Mouse (Mus musculus) gastrocnemius, postnatal 14 days (tissue): Measurements from ENCODE around the gene Foxn3. TPM values are rescaled to one million over a fixed set of nuclear protein-coding genes. Genes with fewer than 3 reads are reported as not detected.
A peak's percentile ranks its signal among the peaks of the same experiment; 100 is the strongest.
"Not testable (repeated sequence)": the region's sequence is repeated elsewhere in the genome, so short reads cannot be mapped to it uniquely, and the experiment has no call there.

ENCODE experiments used
- DNase-seq: peaks from one replicate; pipeline ENCODE4 v3.0.0; 2021; ENCODE audit warnings: mixed read lengths
- intact Hi-C: fragments of 180-260 bp; cut with DNase I; formaldehyde crosslinking; loops from one replicate; pipeline ENCODE4 v1.15.1; 2025; ENCODE audit warnings: low total_unique reads
- total RNA-seq, 2 experiments: library from RNA; stranded (reverse); gene quantifications; 2 replicates each; pipeline ENCODE4 v1.2.3; 2021

Gene Foxn3
- total RNA-seq, 2 experiments from 2014 or later: 194 TPM

DNA sequence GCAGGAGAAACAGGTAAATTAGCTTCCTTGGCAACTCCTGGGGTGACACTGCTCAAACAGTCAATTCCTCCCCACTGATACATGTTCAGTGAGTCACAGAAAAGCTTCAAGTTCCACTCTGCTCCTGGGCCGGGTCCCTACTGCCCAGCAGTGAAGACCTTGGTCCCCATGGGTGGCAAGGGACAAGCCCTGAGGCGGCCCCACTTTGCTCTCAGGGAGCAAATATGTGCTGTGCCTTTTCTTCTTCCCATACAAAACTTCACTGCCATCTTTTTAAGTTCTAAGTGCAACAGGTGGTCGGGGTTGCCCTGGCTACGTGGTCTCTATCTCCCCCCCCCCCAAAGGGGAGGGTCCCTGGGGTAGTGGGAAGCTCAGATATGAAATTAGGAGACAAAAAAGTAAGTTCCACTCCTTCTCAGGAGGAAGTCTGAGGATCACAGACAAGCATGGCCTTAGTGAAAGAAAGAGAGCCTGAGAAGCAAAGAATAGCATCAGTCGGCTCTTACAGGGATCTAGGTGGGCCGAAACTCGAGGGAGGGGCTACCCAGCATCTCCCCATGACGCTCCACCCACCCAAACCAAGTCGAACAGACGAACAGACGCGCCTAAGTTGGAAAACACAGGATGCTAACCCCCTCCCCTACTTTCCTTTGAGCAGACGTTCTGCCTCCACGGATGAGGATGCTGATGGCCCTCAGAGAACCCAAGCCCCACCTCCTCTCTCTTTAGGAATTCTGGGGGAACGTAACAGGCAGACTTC is 342.1 kb downstream of the Foxn3 start:
- no peak for DNase-seq
- intact Hi-C loops: no loop called here

DNA sequence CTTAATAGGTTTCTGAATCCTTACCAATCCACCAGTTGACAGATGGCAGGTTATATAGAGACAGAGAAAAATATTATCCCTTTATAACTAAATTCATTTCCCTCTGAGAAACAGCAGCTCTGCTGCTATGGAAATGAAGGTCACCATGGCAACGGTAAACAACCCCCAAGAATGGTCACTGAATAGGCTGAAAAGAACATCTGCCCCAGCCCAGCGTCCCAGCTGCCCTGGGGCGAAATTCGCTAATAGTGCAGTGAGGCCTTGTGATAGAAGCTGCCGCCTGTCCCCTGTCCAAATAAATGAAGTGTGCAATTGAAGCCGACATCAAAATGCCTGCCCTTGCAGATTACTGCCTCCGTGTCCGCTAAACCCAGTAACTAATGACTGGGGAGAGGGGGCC is 343.0 kb downstream of the Foxn3 start:
- intact Hi-C loops: no loop called here
- peak; percentile 33 for DNase-seq

- DNase-seq: no peak
- intact Hi-C loops: no loop called here
Measured at GRCm38 (mm10) chr12:99219812-99220211, 343.6 kb downstream of the Foxn3 start.

- intact Hi-C loops: no loop called here
- DNase-seq: no peak
Measured at GRCm38 (mm10) chr12:99217145-99217698, 346.2 kb downstream of the Foxn3 start.

- intact Hi-C loops: no loop called here
- no peak for DNase-seq
Measured at GRCm38 (mm10) chr12:99216341-99216761, 347.0 kb downstream of the Foxn3 start.

GRCm38 (mm10) chr12:99215521-99216255 is 347.7 kb downstream of the Foxn3 start:
- peak; percentile 53 for DNase-seq
- intact Hi-C loops: no loop called here

- intact Hi-C loops: no loop called here
- no peak for DNase-seq
Measured at GRCm38 (mm10) chr12:99214098-99214497, 349.3 kb downstream of the Foxn3 start.

DNA sequence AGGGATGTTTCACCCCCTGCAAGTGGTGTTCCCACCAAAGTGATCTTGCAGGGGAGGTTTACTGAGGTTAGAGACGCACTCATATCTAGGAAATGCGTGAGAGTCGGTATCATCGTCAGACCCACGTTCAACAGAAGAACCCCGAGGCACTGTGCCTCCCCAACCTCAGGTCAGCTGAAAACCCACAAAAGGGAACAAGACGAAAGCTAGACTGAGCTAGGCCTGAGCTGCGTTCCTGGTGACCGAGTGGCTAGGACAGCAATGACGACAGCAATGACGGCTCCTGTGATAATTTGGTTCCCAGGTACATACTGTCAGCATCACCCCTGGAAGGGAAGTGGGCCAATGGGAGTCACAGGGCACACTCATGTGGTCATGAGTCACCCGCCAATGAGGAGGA is 350.2 kb downstream of the Foxn3 start:
- intact Hi-C loops: no loop called here

DNA sequence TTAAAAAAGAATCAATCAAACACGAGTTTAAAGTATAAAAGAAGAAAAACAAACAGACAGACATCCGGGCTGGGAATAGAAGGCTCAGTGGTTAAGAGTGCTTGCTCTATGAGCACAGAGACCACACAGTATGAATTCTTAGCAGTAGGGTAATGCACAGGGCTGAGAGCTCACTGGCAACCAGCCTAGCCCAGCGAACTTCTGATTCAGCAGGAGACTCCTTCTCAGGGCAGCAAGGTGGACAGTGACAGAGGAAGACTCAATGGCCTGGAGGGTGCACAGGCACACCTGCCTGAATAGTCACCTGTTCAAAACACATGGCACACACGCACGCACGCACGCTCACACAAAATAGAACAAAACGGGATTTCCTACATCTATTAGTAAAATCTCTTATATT is 353.6 kb downstream of the Foxn3 start:
- intact Hi-C loops: no loop called here
- DNase-seq: no peak

More for the DNA sequence above, 350.2 kb downstream of the Foxn3 start:
- no peak for DNase-seq

DNA sequence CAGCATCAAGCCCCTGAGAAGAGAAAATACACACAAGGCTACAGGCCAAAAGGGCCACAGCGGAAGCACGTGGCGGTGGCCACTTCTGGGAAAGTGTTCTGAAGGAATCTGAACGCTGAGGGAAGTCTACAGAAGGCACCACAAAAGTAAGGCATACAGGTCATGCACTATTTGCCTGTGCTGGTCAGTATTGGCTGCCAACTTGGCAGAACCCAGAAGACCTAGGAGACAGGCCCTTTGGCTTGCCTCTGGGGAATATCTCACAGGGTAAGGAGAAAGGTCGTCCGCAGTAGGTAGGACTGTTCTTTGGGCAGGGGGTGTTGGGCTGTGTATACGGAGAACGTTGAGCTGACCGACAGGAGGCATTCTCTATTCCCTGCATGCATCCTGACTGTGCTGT is 355.1 kb downstream of the Foxn3 start:
- no peak for DNase-seq
- intact Hi-C loops: no loop called here

- DNase-seq: no peak
- intact Hi-C loops: no loop called here
Measured at GRCm38 (mm10) chr12:99207014-99207612, 356.3 kb downstream of the Foxn3 start.

DNA sequence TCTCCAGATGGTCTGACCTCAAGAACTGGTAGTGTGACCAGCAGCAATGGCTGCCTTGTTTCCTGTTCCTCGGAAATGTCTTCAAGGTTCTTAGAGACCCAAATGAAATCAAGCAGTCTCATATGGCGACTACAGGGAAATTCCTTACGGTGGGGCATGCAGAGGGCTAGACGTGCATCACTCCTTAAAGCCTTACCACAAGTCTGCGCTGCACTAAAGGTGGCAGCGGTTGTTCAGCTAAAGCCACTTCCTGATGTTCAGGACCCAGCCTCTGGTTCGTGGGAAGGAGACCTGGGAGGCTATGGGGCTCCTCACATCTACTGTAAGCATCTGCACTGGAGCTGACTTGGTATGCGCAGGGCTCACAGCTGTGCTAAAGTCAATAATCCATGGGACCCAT is 357.6 kb downstream of the Foxn3 start:
- DNase-seq: no peak
- intact Hi-C loops: no loop called here

DNA sequence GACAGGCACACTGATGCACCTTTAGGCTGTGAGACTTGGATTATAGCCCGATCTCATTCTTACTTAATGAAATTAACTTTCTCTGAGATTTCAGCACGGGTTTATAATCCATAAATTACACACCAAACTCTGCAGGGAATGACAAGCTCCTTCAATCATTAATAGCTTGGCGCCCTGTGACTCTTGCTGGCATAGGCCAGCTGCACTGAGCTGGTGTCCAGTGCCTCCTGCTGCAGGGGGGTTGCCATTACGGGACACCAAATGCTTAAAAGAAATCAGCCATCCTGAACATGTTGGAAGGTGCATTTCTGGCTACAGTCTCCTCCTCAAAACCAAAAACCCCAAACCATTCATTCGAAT is 364.3 kb downstream of the Foxn3 start:
- intact Hi-C loops: no loop called here
- DNase-seq: no peak

DNA sequence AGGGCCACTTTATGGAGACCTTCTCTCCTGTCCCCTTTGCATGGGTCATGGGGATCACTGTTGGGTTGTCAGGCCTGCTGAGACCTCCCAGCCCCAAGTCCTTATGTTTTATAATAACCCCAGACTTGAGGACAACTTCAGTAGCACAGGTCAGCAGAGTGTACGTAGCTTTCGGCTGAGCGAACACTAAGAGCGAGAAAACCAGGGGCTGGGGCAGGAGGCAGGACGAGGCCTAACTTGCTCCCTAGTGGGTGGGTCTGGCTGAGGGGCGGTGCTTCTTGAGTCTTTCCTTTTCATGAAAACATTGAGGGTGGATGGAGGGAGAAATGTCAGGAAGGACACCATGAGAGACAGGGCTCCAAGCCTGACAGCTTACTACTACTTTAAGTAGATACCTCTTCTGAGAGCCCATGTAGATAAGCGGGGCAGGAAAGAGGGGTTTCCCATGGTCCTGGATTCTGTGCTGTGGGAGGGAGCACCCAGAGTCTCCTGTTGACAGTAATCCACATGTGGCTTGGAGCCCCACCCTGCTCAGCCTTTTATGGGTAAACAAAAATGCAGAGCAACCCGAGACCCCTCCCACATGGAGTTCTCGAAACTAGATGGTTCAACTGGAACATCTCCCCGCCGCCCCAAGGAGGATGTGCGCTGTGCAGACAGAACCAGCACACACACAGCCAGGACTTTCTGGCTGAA is 364.8 kb downstream of the Foxn3 start:
- no peak for DNase-seq
- intact Hi-C loops: no loop called here

GRCm38 (mm10) chr12:99197031-99197430 is 366.4 kb downstream of the Foxn3 start:
- intact Hi-C loops: no loop called here

GRCm38 (mm10) chr12:99195655-99196054 is 367.7 kb downstream of the Foxn3 start:
- intact Hi-C loops: no loop called here
- DNase-seq: no peak

More at GRCm38 (mm10) chr12:99197031-99197430, 366.4 kb downstream of the Foxn3 start:
- DNase-seq: no peak

DNA sequence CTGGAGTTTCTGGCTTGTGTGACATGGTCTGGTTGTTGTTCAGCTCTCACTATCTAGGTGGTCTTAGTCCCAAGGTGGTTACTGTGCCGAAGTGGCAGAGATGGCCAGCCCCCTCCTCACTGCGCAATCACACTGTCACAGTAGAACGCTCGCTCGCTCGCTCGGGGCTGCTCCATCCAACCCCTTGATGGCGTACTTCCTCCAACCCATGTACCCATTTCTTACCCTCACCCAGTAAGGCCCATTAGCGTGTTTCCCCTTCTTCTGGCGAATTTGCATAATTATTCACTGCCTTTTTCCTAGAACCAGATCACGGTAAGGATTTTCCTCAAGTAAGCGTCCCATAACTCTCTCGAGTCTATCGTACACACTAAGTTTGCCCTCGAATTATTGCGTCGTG is 369.3 kb downstream of the Foxn3 start:
- DNase-seq, intact Hi-C loops: not testable (repeated sequence)

DNA sequence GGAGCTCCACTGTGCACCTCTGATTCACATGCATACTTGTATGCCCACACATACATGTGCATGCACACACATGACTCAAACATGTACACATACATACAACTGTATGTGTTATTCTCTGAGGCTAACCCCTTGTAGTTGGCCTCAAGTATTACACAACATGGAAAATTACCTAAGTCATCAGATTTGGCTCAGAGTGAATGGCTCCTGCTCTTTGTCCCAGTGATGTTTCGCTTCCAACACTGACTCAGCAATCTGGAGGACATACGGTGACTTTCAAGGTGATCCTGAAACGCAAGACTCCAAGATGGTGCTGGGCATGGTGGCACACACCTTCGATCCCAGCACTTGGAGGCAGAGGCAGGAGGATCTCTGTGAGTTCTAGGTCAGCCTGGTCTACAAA is 375.7 kb downstream of the Foxn3 start:
- intact Hi-C loops: no loop called here
- no peak for DNase-seq

DNA sequence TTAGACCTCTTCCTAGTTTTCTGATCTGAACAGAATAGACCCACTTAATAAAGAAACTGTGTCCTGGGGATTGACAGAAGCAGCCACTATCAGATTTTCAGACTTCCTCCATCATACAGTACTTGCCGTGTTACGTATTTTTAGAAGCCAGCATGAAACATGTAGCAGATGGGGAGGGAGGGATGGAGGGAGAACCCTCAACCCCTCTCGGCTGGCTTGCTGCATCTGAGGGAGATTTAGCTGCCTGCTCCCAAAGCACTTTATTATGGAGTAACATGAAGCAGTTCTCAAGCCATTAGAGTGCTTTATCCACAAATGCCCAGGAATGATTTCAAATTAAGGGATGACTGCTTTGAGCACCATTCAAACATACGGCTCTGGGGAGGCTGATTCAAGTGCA is 377.1 kb downstream of the Foxn3 start:
- DNase-seq: no peak

GRCm38 (mm10) chr12:99183261-99183792 is 380.1 kb downstream of the Foxn3 start:
- DNase-seq: no peak
- intact Hi-C loops: no loop called here

More for the DNA sequence above, 377.1 kb downstream of the Foxn3 start:
- intact Hi-C loops: no loop called here
